Mouse (Mus musculus) forebrain, postnatal 0 days (tissue): ENCODE data around the gene Enpp1. TPM values are rescaled to one million over a fixed set of nuclear protein-coding genes. Genes with fewer than 3 reads are reported as not detected.

Source experiments
- ATAC-seq: fragments of 200-750 bp; cut with Nextera tagmentation; 2 replicates; pipeline ENCODE4 v1.8.0; 2017; ENCODE audit warnings: mild to moderate bottlenecking, moderate library complexity
- DNase-seq: peaks from one replicate; pipeline ENCODE4 v3.0.0-alpha.2; 2015
- H3K27ac ChIP-seq: fragments of 300-500 bp; sonication (generic); 2 replicates; pipeline ENCODE4 v1.5.1; 2014; ENCODE audit warnings: low read depth, mild to moderate bottlenecking, antibody characterized with exemption, low read length, moderate library complexity, mixed read lengths
- H3K27me3 ChIP-seq: fragments of 300-500 bp; sonication (generic); 2 replicates; pipeline ENCODE4 v1.6.1; 2014; ENCODE audit warnings: mild to moderate bottlenecking, low read length, mixed read lengths; ENCODE audit not compliant: insufficient read depth
- H3K36me3 ChIP-seq: fragments of 300-500 bp; sonication (generic); 2 replicates; pipeline ENCODE4 v1.6.1; 2014; ENCODE audit warnings: mild to moderate bottlenecking, moderate library complexity; ENCODE audit not compliant: insufficient read depth
- H3K4me1 ChIP-seq: fragments of 300-500 bp; sonication (generic); 2 replicates; pipeline ENCODE4 v1.6.1; 2014; ENCODE audit warnings: antibody characterized with exemption; ENCODE audit not compliant: insufficient read depth
- H3K4me2 ChIP-seq: fragments of 300-500 bp; sonication (generic); 2 replicates; pipeline ENCODE4 v1.6.1; 2014; ENCODE audit warnings: low read depth, mild to moderate bottlenecking, moderate library complexity
- H3K4me3 ChIP-seq: fragments of 300-500 bp; sonication (generic); 2 replicates; pipeline ENCODE4 v1.5.1; 2014; ENCODE audit warnings: low read depth, low read length, mixed read lengths
- H3K9ac ChIP-seq: fragments of 300-500 bp; sonication (generic); 2 replicates; pipeline ENCODE4 v1.6.1; 2014; ENCODE audit warnings: mild to moderate bottlenecking
- H3K9me3 ChIP-seq: fragments of 300-500 bp; sonication (generic); 2 replicates; pipeline ENCODE4 v1.6.1; 2016; ENCODE audit warnings: low read length
- CTCF ChIP-seq: sonication (generic); IDR thresholded peaks from 2 replicates; pipeline ENCODE4 v1.5.1; 2016; ENCODE audit warnings: antibody characterized with exemption, control low read depth, low read depth
- WGBS: fragments of 180-500 bp; shearing (Covaris S2); extraction: QIAGEN DNeasy Blood & Tissue Kit; methylation state at CpG from one replicate; pipeline ENCODE4 v1.1.7; 2014; 5-methylcytosine and 5-hydroxymethylcytosine counted together
- polyA plus RNA-seq: library from polyadenylated mRNA; unstranded; fragments of >200 nt; fragmentation: Nextera tagmentation; extraction: Ambion mirVana; gene quantifications from 2 replicates; pipeline ENCODE4 v1.2.1, GENCODE M21; 2015
- total RNA-seq: library from RNA; depleted of rRNA; stranded (reverse); fragments of >200 nt; gene quantifications from 2 replicates; pipeline ENCODE4 v1.2.3, GENCODE M21; 2014

The Enpp1 gene
- total and polyA plus RNA-seq, 2 experiments from 2014 or later, result 2.2 to 6.1 TPM

DNA sequence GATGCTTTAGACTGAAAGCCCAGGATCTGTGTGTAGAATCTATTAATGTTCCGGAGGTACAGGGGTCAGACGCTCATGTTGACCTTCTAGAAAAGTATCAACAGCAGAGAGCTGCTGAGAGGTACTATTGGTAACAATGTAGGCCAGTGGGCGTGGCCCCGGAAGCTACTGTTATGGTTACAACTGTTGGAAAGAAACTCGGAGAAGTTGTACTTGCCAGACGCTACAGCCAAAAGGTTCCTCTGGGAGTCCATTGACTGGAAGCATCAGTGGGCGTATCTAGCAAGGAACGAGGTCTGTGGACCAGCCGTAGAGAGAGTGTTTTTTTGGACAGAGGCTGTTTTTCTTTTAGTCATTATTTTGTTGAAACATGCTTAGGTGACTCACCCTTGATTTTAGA is 102.2 kb downstream of the Enpp1 start:
- WGBS, result 89% methylated on average over 9 of the region's 9 CpGs
- no peaks in the 10 kb centered on the region for H3K27me3 ChIP-seq

DNA sequence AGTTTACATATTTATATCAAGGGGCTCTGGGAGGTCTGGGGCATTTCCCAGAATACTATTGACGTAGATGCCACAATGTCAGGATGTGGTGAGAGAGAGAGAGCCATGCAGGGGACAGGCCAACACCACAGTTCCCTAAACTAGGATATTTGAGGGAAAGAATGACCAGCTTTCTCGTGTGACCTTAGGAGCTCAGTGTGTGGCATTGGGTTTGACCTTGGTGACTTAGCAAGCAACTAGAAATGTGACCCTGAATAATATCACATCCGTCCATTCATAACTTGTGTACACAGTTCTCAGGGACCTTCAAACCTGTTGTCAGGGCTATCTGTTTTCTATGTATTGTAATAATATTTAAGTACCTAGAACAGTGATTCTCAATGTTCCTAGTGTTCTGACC is 102.8 kb downstream of the Enpp1 start:
- Histone ChIP-seq H3K27ac (no peak overlapping the region), H3K4me1 (no peaks in the 10 kb centered on the region), H3K4me2 (no peak overlapping the region), H3K4me3 (no peak overlapping the region), H3K36me3 (no peaks in the 10 kb centered on the region), H3K9me3 (no peaks in the 10 kb centered on the region), H3K27me3 (no peaks in the 10 kb centered on the region), H3K9ac (no peak overlapping the region)
- no peak for TF ChIP-seq CTCF
- no peak for ATAC-seq
- no peak for DNase-seq
- 88% methylated on average over 3 of the region's 3 CpGs for WGBS

More for the DNA sequence above, 102.2 kb downstream of the Enpp1 start:
- no peak overlapping the region for H3K4me3 ChIP-seq
- ATAC-seq (no peak), DNase-seq (no peak)
- TF ChIP-seq CTCF, result no peak
- H3K9ac ChIP-seq, result no peak overlapping the region
- H3K4me1 ChIP-seq, result no peaks in the 10 kb centered on the region
- no peak overlapping the region for H3K27ac ChIP-seq
- H3K9me3 ChIP-seq, result no peaks in the 10 kb centered on the region
- H3K4me2 ChIP-seq, result no peak overlapping the region
- H3K36me3 ChIP-seq, result no peaks in the 10 kb centered on the region

DNA sequence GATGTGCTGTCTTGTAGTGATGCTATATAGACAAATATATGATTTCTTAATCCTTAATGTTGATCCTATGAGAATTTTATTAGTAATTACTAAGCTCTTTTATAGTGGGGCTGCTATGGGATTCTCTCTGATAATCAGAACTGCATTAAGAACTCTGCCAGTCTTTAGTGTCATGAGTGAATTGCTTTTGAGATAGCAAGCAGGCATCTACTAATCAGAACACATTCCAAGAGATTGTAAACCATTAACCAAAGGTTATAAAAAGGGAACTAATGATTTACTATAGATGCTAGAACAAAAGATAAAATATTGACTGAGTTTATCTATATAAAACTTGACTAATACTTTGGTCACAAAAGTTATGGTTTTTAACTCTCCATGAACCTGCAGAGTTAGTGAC is 108.2 kb downstream of the Enpp1 start:
- ATAC-seq, result no peak

DNA sequence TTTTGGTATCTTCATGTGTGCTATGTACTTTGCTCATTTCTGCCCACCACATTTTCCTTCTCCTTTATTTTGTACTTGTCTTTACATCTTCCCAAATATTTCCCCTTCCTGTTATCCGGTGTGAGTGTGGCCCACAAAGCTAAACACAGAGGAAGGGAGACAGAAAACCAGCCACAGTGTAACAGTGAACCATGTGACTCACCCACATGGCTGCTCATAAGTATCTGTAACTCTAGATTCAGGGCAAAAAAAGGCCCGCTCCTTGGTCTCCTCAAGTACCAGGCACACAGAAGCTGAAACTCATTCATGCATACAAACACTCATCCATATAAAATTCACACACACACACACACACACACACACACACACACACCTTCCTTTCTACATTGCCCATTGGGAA is 108.9 kb downstream of the Enpp1 start:
- DNase-seq (no peak), ATAC-seq (no peak)
- H3K27me3 ChIP-seq, result no peaks in the 10 kb centered on the region
- no peak overlapping the region for H3K9ac ChIP-seq
- no peak overlapping the region for H3K4me2 ChIP-seq
- H3K27ac ChIP-seq, result no peak overlapping the region
- no peaks in the 10 kb centered on the region for H3K9me3 ChIP-seq
- no peaks in the 10 kb centered on the region for H3K36me3 ChIP-seq
- WGBS, result 85% methylated on average over 2 of the region's 2 CpGs
- no peak for TF ChIP-seq CTCF
- no peak overlapping the region for H3K4me3 ChIP-seq
- no peaks in the 10 kb centered on the region for H3K4me1 ChIP-seq

More for the DNA sequence above, 108.2 kb downstream of the Enpp1 start:
- Histone ChIP-seq H3K4me2 (no peak overlapping the region), H3K36me3 (no peaks in the 10 kb centered on the region), H3K4me1 (no peaks in the 10 kb centered on the region), H3K9me3 (no peaks in the 10 kb centered on the region), H3K9ac (no peak overlapping the region), H3K27me3 (no peaks in the 10 kb centered on the region), H3K4me3 (no peak overlapping the region), H3K27ac (no peak overlapping the region)
- no peak for DNase-seq
- TF ChIP-seq CTCF, result no peak

GRCm38 (mm10) chr10:24599802-24600201 is 112.2 kb downstream of the Enpp1 start:
- DNase-seq (no peak), ATAC-seq (no peak)
- no peaks in the 10 kb centered on the region for H3K36me3 ChIP-seq
- H3K9me3 ChIP-seq, result no peaks in the 10 kb centered on the region
- TF ChIP-seq CTCF, result no peak
- no peaks in the 10 kb centered on the region; the same call in 1 of the 2 replicates for H3K4me1 ChIP-seq
- WGBS, result 86% methylated on average over 5 of the region's 5 CpGs
- H3K27ac ChIP-seq, result no peak overlapping the region
- no peaks in the 10 kb centered on the region for H3K27me3 ChIP-seq
- H3K4me2 ChIP-seq, result no peak overlapping the region
- no peak overlapping the region for H3K9ac ChIP-seq
- no peak overlapping the region for H3K4me3 ChIP-seq

GRCm38 (mm10) chr10:24598693-24599092 is 113.3 kb downstream of the Enpp1 start:
- Histone ChIP-seq H3K27me3 (no peaks in the 10 kb centered on the region), H3K4me2 (no peak overlapping the region), H3K4me3 (no peak overlapping the region), H3K4me1 (no peaks in the 10 kb centered on the region; the same call in 1 of the 2 replicates), H3K27ac (no peak overlapping the region), H3K36me3 (no peaks in the 10 kb centered on the region), H3K9me3 (no peaks in the 10 kb centered on the region), H3K9ac (no peak overlapping the region)
- 93% methylated on average over 6 of the region's 6 CpGs for WGBS
- ATAC-seq (no peak), DNase-seq (no peak)
- no peak for TF ChIP-seq CTCF

GRCm38 (mm10) chr10:24597789-24598188 is 114.2 kb downstream of the Enpp1 start:
- Histone ChIP-seq H3K4me2 (no peak overlapping the region), H3K4me3 (no peak overlapping the region), H3K27me3 (no peaks in the 10 kb centered on the region), H3K27ac (no peak overlapping the region), H3K9me3 (no peaks in the 10 kb centered on the region), H3K36me3 (no peaks in the 10 kb centered on the region), H3K4me1 (no peaks in the 10 kb centered on the region; the same call in 1 of the 2 replicates), H3K9ac (no peak overlapping the region)
- DNase-seq (no peak), ATAC-seq (no peak)
- 74% methylated on average over 4 of the region's 4 CpGs for WGBS
- no peak for TF ChIP-seq CTCF
